Mouse (Mus musculus) thymus, adult 18-20 months (tissue): ENCODE data around the gene Rchy1.

Source experiments
- DNase-seq, 2 experiments: peaks; one replicate each; pipeline ENCODE4 v3.0.0; 2022; ENCODE audit warnings: mixed read lengths in 2 of 2

Gene Rchy1

GRCm38 (mm10) chr5:91962639-91963440 is at the start of gene Rchy1:
Gene Rchy1, minus strand, starts transcription at chr5:91963068.
- peak; percentile 90 to 95 for DNase-seq

- no peak for DNase-seq
Observed at GRCm38 (mm10) chr5:92011756-92012155, 48.9 kb upstream of the Rchy1 start.

GRCm38 (mm10) chr5:92009827-92010226 is 47.0 kb upstream of the Rchy1 start:
- no peak for DNase-seq

GRCm38 (mm10) chr5:92003011-92003410 is 40.1 kb upstream of the Rchy1 start:
- DNase-seq = no peak

- peak; percentile 22 to 55 for DNase-seq
Observed at GRCm38 (mm10) chr5:92000770-92001169, 37.9 kb upstream of the Rchy1 start.

GRCm38 (mm10) chr5:91994546-91994945 is 31.7 kb upstream of the Rchy1 start:
- DNase-seq = no peak

GRCm38 (mm10) chr5:91993061-91993460 is 30.2 kb upstream of the Rchy1 start:
- no peak for DNase-seq

GRCm38 (mm10) chr5:91991191-91991937 is 28.5 kb upstream of the Rchy1 start:
- DNase-seq = no peak

- DNase-seq = no peak
Observed at GRCm38 (mm10) chr5:91989261-91989660, 26.4 kb upstream of the Rchy1 start.

- DNase-seq = no peak
Observed at GRCm38 (mm10) chr5:91987799-91988198, 24.9 kb upstream of the Rchy1 start.

GRCm38 (mm10) chr5:91987236-91987635 is 24.4 kb upstream of the Rchy1 start, which contains the start of gene Odaph:
Gene Odaph, plus strand, starts transcription at chr5:91987475.
- DNase-seq = no peak

- no peak for DNase-seq
Observed at GRCm38 (mm10) chr5:91985721-91986120, 22.9 kb upstream of the Rchy1 start.

- DNase-seq = no peak
Observed at GRCm38 (mm10) chr5:91983490-91983889, 20.6 kb upstream of the Rchy1 start.

GRCm38 (mm10) chr5:91981176-91981840 is 18.4 kb upstream of the Rchy1 start:
- DNase-seq = no peak

GRCm38 (mm10) chr5:91977397-91977770 is 14.5 kb upstream of the Rchy1 start:
- DNase-seq = no peak

- DNase-seq = no peak
Observed at GRCm38 (mm10) chr5:91976566-91977396, 13.9 kb upstream of the Rchy1 start.

GRCm38 (mm10) chr5:91975758-91976157 is 12.9 kb upstream of the Rchy1 start:
- no peak for DNase-seq

GRCm38 (mm10) chr5:91974002-91974401 is 11.1 kb upstream of the Rchy1 start:
- DNase-seq = no peak

- DNase-seq = no peak
Observed at GRCm38 (mm10) chr5:91972046-91972445, 9.2 kb upstream of the Rchy1 start.

GRCm38 (mm10) chr5:91962259-91962638 is 619 bp downstream of the Rchy1 start:
- no peak for DNase-seq

GRCm38 (mm10) chr5:91961370-91961769 is 1.5 kb downstream of the Rchy1 start:
- no peak for DNase-seq

- DNase-seq = no peak
Observed at GRCm38 (mm10) chr5:91960606-91961254, 2.1 kb downstream of the Rchy1 start.
